Mouse (Mus musculus): ENCODE results near the gene Plscr1.

DNA sequence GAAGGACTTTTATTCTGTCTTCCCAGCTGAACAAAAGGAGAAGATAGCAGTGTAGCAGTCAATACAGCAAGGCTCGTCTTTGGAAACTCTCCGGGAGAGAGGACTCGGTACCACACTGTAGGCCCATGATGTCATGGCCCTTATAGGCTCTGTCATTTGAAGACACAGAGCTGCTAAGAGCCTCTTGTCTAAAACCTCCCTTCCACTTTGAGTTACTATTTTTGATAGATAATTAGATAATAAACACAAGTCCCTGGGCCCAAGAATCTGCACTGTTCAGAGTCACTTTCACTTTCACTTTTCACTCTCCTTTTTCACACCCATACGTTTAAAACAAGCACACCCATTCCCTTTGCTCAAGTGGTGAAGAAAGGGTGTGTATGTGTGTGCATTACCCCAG lies 16.2 kb downstream of the Plscr1 start:
- TF ChIP-seq CHD2 (IDR thresholded peaks at IDR 0.05; ENCODE audit: low read depth, low read length): no peak
- TF ChIP-seq MAFK (IDR thresholded peaks at IDR 0.05; ENCODE audit: insufficient read depth, low read depth, low read length): no peak
- TF ChIP-seq HCFC1 (IDR thresholded peaks at IDR 0.05; ENCODE audit: borderline replicate concordance, insufficient read depth, low read length): no peak
